Mouse (Mus musculus): ENCODE measurements around the gene Sord. TPM values are rescaled to one million over a fixed set of nuclear protein-coding genes. Genes with fewer than 3 reads are reported as not detected.
"Not testable (repeated sequence)": the region's sequence is repeated elsewhere in the genome, so short reads cannot be mapped to it uniquely, and the experiment has no call there.

Gene Sord
- polyA plus RNA-seq, 1 experiment, result 30.5 TPM

- H3K9me3 ChIP-seq (replicated peaks; ENCODE audit: control insufficient read depth, insufficient read depth, low read length, poor library complexity, severe bottlenecking), result no peaks in the 10 kb centered on the region
- TF ChIP-seq EP300 (IDR thresholded peaks at IDR 0.05; ENCODE audit: insufficient read depth, low read depth, low read length), result no peak
- no peak for TF ChIP-seq CTCF (IDR thresholded peaks at IDR 0.05; ENCODE audit: low read depth, low read length)
- TF ChIP-seq POLR2A (IDR thresholded peaks at IDR 0.05; ENCODE audit: insufficient read depth, low read length), result no peak
- no peak overlapping the region for H3K4me3 ChIP-seq (ENCODE audit: low read depth, low read length)
- no peaks in the 10 kb centered on the region for H3K27me3 ChIP-seq (ENCODE audit: control insufficient read depth, insufficient read depth, low read length, poor library complexity, severe bottlenecking)
- H3K4me1 ChIP-seq (ENCODE audit: control insufficient read depth, insufficient read depth, low read length), result no peaks in the 10 kb centered on the region
- H3K27ac ChIP-seq (ENCODE audit: insufficient read depth, low read length), result no peak overlapping the region
- H3K9ac ChIP-seq (ENCODE audit: low read depth, poor library complexity, severe bottlenecking), result no peak overlapping the region
- no peaks in the 10 kb centered on the region for H3K36me3 ChIP-seq (ENCODE audit: control insufficient read depth, insufficient read depth, low read length, poor library complexity, severe bottlenecking)
Observed at GRCm38 (mm10) chr2:122201501-122201900, 33.0 kb upstream of the Sord start.

- Histone ChIP-seq H3K9ac (ENCODE audit: low read depth, poor library complexity, severe bottlenecking) (no peak overlapping the region), H3K27ac (ENCODE audit: insufficient read depth, low read length) (no peak overlapping the region), H3K9me3 (replicated peaks; ENCODE audit: control insufficient read depth, insufficient read depth, low read length, poor library complexity, severe bottlenecking) (no peaks in the 10 kb centered on the region), H3K27me3 (ENCODE audit: control insufficient read depth, insufficient read depth, low read length, poor library complexity, severe bottlenecking) (no peaks in the 10 kb centered on the region), H3K36me3 (ENCODE audit: control insufficient read depth, insufficient read depth, low read length, poor library complexity, severe bottlenecking) (no peaks in the 10 kb centered on the region), H3K4me1 (ENCODE audit: control insufficient read depth, insufficient read depth, low read length) (no peaks in the 10 kb centered on the region), H3K4me3 (ENCODE audit: low read depth, low read length) (no peak overlapping the region)
- TF ChIP-seq POLR2A (IDR thresholded peaks at IDR 0.05; ENCODE audit: insufficient read depth, low read length), result no peak
- no peak for TF ChIP-seq CTCF (IDR thresholded peaks at IDR 0.05; ENCODE audit: low read depth, low read length)
- no peak for TF ChIP-seq EP300 (IDR thresholded peaks at IDR 0.05; ENCODE audit: insufficient read depth, low read depth, low read length)
Observed at GRCm38 (mm10) chr2:122206440-122207107, 28.0 kb upstream of the Sord start.

DNA sequence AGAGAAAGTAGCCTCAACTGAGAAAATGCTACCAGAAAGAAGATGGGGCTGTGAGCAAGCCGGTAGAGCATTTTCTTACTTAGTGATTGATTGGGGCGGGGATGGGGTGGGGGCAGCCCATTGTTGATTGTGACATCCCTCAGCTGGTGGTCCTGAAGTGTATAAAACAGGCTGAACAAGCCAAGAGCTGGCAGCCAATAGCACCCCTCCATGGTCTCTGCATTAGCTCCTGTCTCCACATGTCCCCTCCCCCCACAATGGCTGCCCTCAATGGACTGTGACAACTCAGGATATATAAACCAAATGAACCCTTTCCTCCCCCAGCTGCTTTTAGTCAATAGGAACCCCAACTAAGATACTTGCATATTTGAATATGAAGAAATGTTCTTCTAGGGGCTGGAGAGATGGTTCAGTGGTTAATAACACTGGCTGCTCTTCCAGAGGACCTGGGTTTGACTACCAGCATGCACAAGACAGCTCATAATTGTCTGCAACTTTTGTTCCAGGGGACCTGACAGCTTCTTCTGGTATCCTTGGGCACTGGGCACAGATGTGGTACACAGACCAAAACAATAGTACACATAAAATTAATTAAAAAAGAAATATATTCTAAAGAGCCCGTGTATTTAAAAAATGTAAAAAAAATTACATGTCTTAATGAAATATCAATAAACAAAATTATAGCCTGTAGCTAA is 23.9 kb upstream of the Sord start:
- no peaks in the 10 kb centered on the region for H3K27me3 ChIP-seq (ENCODE audit: control insufficient read depth, insufficient read depth, low read length, poor library complexity, severe bottlenecking)
- no peaks in the 10 kb centered on the region for H3K36me3 ChIP-seq (ENCODE audit: control insufficient read depth, insufficient read depth, low read length, poor library complexity, severe bottlenecking)
- H3K9ac ChIP-seq (ENCODE audit: low read depth, poor library complexity, severe bottlenecking), result no peak overlapping the region
- no peaks in the 10 kb centered on the region for H3K4me1 ChIP-seq (ENCODE audit: control insufficient read depth, insufficient read depth, low read length)
- H3K27ac ChIP-seq (ENCODE audit: insufficient read depth, low read length), result no peak overlapping the region
- no peaks in the 10 kb centered on the region for H3K9me3 ChIP-seq (replicated peaks; ENCODE audit: control insufficient read depth, insufficient read depth, low read length, poor library complexity, severe bottlenecking)
- TF ChIP-seq POLR2A (IDR thresholded peaks at IDR 0.05; ENCODE audit: insufficient read depth, low read length) (no peak), EP300 (IDR thresholded peaks at IDR 0.05; ENCODE audit: insufficient read depth, low read depth, low read length) (no peak), CTCF (IDR thresholded peaks at IDR 0.05; ENCODE audit: low read depth, low read length) (no peak)
- H3K4me3 ChIP-seq (ENCODE audit: low read depth, low read length), result no peak overlapping the region

DNA sequence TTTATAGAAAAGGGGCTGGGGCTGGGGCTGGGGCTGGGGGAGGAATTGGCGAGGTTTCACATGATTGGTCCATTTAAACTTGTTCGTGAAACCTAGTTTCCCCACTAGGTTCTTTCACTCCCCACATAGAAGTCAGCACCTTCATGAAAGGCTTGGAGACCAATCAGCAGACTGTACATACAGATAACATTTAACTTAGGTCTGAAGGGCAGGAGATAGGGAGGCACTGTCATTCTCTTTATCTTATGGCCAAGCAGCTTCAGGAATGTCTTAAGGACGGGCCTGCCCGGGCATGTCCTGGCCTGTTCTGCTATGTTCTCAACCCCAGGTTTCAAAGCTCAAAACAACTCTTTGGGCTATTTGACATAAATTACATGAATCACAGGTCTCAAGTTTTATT is 17.5 kb upstream of the Sord start:
- H3K9ac ChIP-seq (ENCODE audit: low read depth, poor library complexity, severe bottlenecking); H3K27me3 ChIP-seq (ENCODE audit: control insufficient read depth, insufficient read depth, low read length, poor library complexity, severe bottlenecking); H3K36me3 ChIP-seq (ENCODE audit: control insufficient read depth, insufficient read depth, low read length, poor library complexity, severe bottlenecking); H3K4me3 ChIP-seq (ENCODE audit: low read depth, low read length); H3K4me1 ChIP-seq (ENCODE audit: control insufficient read depth, insufficient read depth, low read length): not testable (repeated sequence)
- H3K27ac ChIP-seq (ENCODE audit: insufficient read depth, low read length), result peak overlapping the region; percentile 71
- H3K9me3 ChIP-seq (replicated peaks; ENCODE audit: control insufficient read depth, insufficient read depth, low read length, poor library complexity, severe bottlenecking), result peaks cover 11% of the 10 kb centered on the region; the same call in 1 of the 2 replicates

GRCm38 (mm10) chr2:122218234-122218633 is 16.3 kb upstream of the Sord start:
- no peaks in the 10 kb centered on the region for H3K36me3 ChIP-seq (ENCODE audit: control insufficient read depth, insufficient read depth, low read length, poor library complexity, severe bottlenecking)
- TF ChIP-seq EP300 (IDR thresholded peaks at IDR 0.05; ENCODE audit: insufficient read depth, low read depth, low read length), result no peak
- no peak overlapping the region for H3K27ac ChIP-seq (ENCODE audit: insufficient read depth, low read length)
- no peaks in the 10 kb centered on the region for H3K4me1 ChIP-seq (ENCODE audit: control insufficient read depth, insufficient read depth, low read length)
- no peaks in the 10 kb centered on the region for H3K27me3 ChIP-seq (ENCODE audit: control insufficient read depth, insufficient read depth, low read length, poor library complexity, severe bottlenecking)
- H3K9me3 ChIP-seq (replicated peaks; ENCODE audit: control insufficient read depth, insufficient read depth, low read length, poor library complexity, severe bottlenecking), result peaks cover 11% of the 10 kb centered on the region; the same call in 1 of the 2 replicates
- no peak overlapping the region for H3K4me3 ChIP-seq (ENCODE audit: low read depth, low read length)
- H3K9ac ChIP-seq (ENCODE audit: low read depth, poor library complexity, severe bottlenecking), result no peak overlapping the region

- Histone ChIP-seq H3K36me3 (ENCODE audit: control insufficient read depth, insufficient read depth, low read length, poor library complexity, severe bottlenecking) (no peaks in the 10 kb centered on the region), H3K4me3 (ENCODE audit: low read depth, low read length) (no peak overlapping the region), H3K9me3 (replicated peaks; ENCODE audit: control insufficient read depth, insufficient read depth, low read length, poor library complexity, severe bottlenecking) (peaks cover 11% of the 10 kb centered on the region; the same call in 1 of the 2 replicates), H3K4me1 (ENCODE audit: control insufficient read depth, insufficient read depth, low read length) (no peaks in the 10 kb centered on the region), H3K27ac (ENCODE audit: insufficient read depth, low read length) (no peak overlapping the region), H3K27me3 (ENCODE audit: control insufficient read depth, insufficient read depth, low read length, poor library complexity, severe bottlenecking) (no peaks in the 10 kb centered on the region), H3K9ac (ENCODE audit: low read depth, poor library complexity, severe bottlenecking) (no peak overlapping the region)
- TF ChIP-seq CTCF (IDR thresholded peaks at IDR 0.05; ENCODE audit: low read depth, low read length) (no peak), EP300 (IDR thresholded peaks at IDR 0.05; ENCODE audit: insufficient read depth, low read depth, low read length) (no peak), POLR2A (IDR thresholded peaks at IDR 0.05; ENCODE audit: insufficient read depth, low read length) (no peak)
Observed at GRCm38 (mm10) chr2:122221378-122221777, 13.2 kb upstream of the Sord start.

Data from ES-Bruce4 (cell line).